Mouse (Mus musculus) adrenal gland, adult 8-10 months (tissue): ENCODE measurements around the gene Olfr912. TPM values are rescaled to one million over a fixed set of nuclear protein-coding genes. Genes with fewer than 3 reads are reported as not detected.

Experiments used
- DNase-seq: peaks from one replicate; pipeline ENCODE4 v3.0.0; 2022
- total RNA-seq, 4 experiments: library from RNA; stranded (reverse); gene quantifications; 2 replicates each; pipeline ENCODE4 v1.2.4; 2022

Gene Olfr912
- not detected for total RNA-seq

DNA sequence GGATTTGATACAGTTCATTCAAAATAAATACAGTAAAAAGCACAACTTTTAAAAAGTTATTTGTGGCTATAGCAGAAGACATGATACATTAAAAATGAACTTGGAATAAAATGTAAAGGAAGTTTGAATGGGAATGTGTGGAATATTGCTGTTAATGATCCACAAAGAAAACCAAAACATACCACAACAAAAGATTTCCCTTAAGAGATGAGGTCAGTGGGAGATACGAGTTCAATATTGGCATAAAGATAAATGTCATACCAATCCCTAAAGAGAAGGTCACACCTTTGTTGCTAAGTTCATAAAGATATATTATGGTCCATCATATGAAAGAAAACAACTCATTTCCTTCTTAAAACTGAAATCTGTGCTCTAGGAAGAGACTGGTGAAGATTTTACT is at the start of gene Olfr912:
Olfr912 (plus strand) TSS at position 301 of the 400 bp plus-strand sequence.
- no peak for DNase-seq

DNA sequence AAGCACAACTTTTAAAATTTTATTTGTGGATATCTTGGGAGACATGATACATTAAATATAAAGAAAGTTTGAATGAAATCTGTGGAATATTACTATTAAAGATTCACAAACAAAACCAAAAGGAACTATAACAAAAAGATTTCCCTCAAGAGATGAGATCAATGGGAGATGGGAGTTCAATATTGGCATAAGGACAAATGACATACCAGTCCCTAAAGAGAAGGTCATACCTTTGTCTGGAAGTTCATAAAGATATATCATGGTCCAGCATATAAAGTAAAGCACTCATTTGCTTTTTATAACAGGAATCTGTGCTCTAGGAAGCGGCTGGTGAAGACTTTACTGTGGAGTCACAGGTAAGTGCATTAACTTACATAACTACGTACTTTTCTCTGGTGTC is 42.4 kb upstream of the Olfr912 start, which contains the start of gene Olfr910:
Olfr910 (plus strand) TSS at position 301 of the 400 bp plus-strand sequence.
- DNase-seq: no peak

DNA sequence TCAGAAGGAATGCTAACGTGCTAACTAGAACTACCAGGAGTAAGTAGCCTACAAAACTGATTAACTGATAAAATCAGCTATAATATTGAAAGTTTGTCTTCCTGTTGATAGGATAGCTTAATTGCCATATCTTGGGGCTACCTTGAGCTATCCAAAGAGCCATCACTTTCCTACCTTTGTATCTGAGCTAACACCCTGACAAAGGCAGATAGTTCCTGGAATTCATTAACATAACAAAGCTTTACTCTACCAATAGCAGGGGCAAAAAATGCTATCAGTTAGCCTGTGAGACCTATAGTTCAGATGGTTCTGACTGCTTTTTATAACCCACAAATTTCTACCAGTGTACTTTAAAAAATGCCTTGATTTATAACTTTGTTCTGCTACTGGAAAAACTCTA is 11.1 kb downstream of the Olfr912 start:
- no peak for DNase-seq

DNA sequence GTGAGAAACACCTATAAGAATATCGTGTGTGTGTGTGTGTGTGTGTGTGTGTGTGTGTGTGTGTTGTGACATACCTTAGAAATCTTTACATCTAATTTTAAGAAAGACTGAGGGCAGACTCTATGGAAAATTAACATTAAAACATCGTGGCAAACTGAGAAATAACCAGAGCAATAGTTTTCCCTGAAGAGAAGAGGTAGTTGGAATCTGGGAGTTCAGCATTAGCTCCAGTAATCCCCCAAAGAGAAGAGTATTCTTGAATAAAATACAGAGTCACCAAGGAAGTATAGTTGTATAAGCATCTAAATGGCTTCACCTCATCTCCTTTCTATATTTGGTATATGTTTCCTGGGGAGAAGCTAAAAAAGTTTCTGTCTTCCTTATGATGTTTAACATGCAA is 12.5 kb downstream of the Olfr912 start, which contains the start of gene Olfr913:
Olfr913 (plus strand) TSS at position 301 of the 400 bp plus-strand sequence.
- DNase-seq: no peak

DNA sequence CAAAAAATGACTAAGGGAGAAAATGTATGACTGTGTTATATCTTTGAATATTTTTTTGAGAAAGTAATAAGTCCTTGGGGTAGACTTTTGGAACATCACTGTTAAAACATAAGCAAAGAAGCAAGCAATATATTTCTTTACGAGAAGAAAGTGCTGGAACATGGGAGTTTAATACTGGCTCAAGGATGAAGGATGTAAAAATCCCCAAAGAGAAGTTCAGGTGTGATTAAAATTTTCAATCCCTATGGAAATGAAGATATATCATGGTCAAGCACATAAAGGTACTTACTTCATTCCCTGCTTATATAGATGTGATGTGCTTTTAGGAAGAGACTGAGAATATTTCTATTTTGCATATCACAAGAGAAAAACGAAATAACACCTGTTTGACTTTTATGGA is 24.8 kb downstream of the Olfr912 start, which contains the start of gene Olfr914:
Olfr914 (plus strand) TSS at position 301 of the 400 bp plus-strand sequence.
- DNase-seq: no peak

DNA sequence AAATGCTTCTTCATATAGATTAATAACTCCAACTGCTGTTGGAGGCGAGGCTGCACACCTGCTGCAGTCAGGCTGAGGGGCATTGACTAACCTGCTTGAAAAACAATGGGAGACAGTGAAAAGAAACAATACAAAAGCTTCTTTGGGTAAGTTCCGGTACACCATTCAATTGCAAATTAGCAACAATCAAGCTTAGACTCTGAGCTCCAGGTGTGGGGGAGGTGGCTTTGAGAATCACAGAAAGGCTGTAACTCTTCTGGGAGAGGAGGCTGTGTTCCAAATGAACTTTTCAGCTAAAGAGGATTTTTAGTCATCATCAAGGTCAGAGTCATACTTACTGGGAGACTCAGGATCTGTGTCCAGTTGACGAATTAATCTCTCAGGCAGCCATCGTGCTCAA is 52.4 kb downstream of the Olfr912 start:
- DNase-seq: no peak

Other genes with a start within 250 kb of the Olfr912 start
- gene Olfr898, start 231.8 kb upstream of the Olfr912 start, total RNA-seq: not detected
- gene Olfr250, start 213.3 kb upstream of the Olfr912 start, total RNA-seq: not detected
- gene Olfr251, start 203.1 kb upstream of the Olfr912 start, total RNA-seq: not detected
- gene Olfr147, start 178.5 kb upstream of the Olfr912 start, total RNA-seq: not detected
- not detected for gene Olfr901, start 150.7 kb upstream of the Olfr912 start, total RNA-seq
- not detected for gene Olfr902, start 132.5 kb upstream of the Olfr912 start, total RNA-seq
- not detected for gene Olfr904, start 117.0 kb upstream of the Olfr912 start, total RNA-seq
- under 1 TPM in 1 of 4 experiments, not detected in 3; 0.06 TPM for gene Olfr905, start 109.1 kb upstream of the Olfr912 start, total RNA-seq
- not detected for gene Olfr906, start 93.1 kb upstream of the Olfr912 start, total RNA-seq
- not detected for gene Olfr907, start 84.4 kb upstream of the Olfr912 start, total RNA-seq
- not detected for gene Olfr911-ps1, start 58.6 kb upstream of the Olfr912 start, total RNA-seq
- gene Olfr910, start 42.3 kb upstream of the Olfr912 start, total RNA-seq: not detected
- gene Olfr913, start 12.6 kb downstream of the Olfr912 start, total RNA-seq: not detected
- gene Olfr914, start 24.9 kb downstream of the Olfr912 start, total RNA-seq: not detected
- not detected for gene Olfr916, start 79.7 kb downstream of the Olfr912 start, total RNA-seq
- gene Olfr917, start 85.7 kb downstream of the Olfr912 start, total RNA-seq: not detected
- gene Olfr918, start 94.4 kb downstream of the Olfr912 start, total RNA-seq: not detected
- not detected for gene Olfr919, start 123.5 kb downstream of the Olfr912 start, total RNA-seq
- 10 to 100 TPM; 50.5 to 75.2 (median 60.9) TPM for gene Vwa5a, start 138.1 kb downstream of the Olfr912 start, total RNA-seq
- gene Olfr920, start 172.1 kb downstream of the Olfr912 start, total RNA-seq: under 1 TPM; 0.23 to 0.83 (median 0.51) TPM
- gene Olfr921, start 192.9 kb downstream of the Olfr912 start, total RNA-seq: under 1 TPM in 1 of 4 experiments, not detected in 3; 0.05 TPM
- gene Olfr922, start 234.4 kb downstream of the Olfr912 start, total RNA-seq: not detected
- not detected for gene Olfr923, start 246.4 kb downstream of the Olfr912 start, total RNA-seq